Mouse (Mus musculus) myocyte (in vitro differentiated cells): ENCODE measurements around the gene Ksr2. TPM values are rescaled to one million over a fixed set of nuclear protein-coding genes. Genes with fewer than 3 reads are reported as not detected.

Source experiments
- H3K27me3 ChIP-seq: one replicate; pipeline ENCODE4 v1.6.1; 2011; ENCODE audit not compliant: control insufficient read depth, insufficient read depth, insufficient read length
- H3K36me3 ChIP-seq: one replicate; pipeline ENCODE4 v1.6.1; 2011; ENCODE audit not compliant: control insufficient read depth, insufficient read depth
- H3K4me2 ChIP-seq: one replicate; pipeline ENCODE4 v1.6.1; 2011; ENCODE audit warnings: low read depth, control low read depth
- H3K4me3 ChIP-seq: one replicate; pipeline ENCODE4 v1.5.1; 2011; ENCODE audit warnings: mild to moderate bottlenecking, control low read depth, moderate library complexity
- H3K79me2 ChIP-seq: one replicate; pipeline ENCODE4 v1.6.1; 2011; ENCODE audit not compliant: control insufficient read depth, insufficient read depth
- H3ac ChIP-seq: one replicate; pipeline ENCODE4 v1.6.1; 2011; ENCODE audit not compliant: control insufficient read depth, insufficient read length
- CEBPB ChIP-seq: IDR thresholded peaks from 2 replicates; pipeline ENCODE4 v1.6.1; 2011; ENCODE audit warnings: mild to moderate bottlenecking, moderate library complexity; ENCODE audit not compliant: poor library complexity, insufficient read depth, severe bottlenecking
- E2F4 ChIP-seq: IDR thresholded peaks from one replicate; pipeline ENCODE4 v1.6.1; 2011; ENCODE audit warnings: mild to moderate bottlenecking, control low read depth, moderate library complexity; ENCODE audit not compliant: insufficient read depth
- MAX ChIP-seq: IDR thresholded peaks from one replicate; pipeline ENCODE4 v1.6.1; 2011; ENCODE audit warnings: low read depth, mild to moderate bottlenecking, control low read depth
- MYOD1 ChIP-seq, 3 experiments: IDR thresholded peaks; one replicate each; pipeline ENCODE4 v1.6.1; 2011; ENCODE audit warnings: control low read depth in 2 of 3, low read depth in 2 of 3, mild to moderate bottlenecking in 2 of 3, moderate library complexity in 1 of 3; ENCODE audit not compliant: insufficient read length in 2 of 3, control insufficient read depth in 1 of 3
- MYOG ChIP-seq, 3 experiments: IDR thresholded peaks; one replicate each; pipeline ENCODE4 v1.6.1; 2011; ENCODE audit warnings: control low read depth in 2 of 3, low read depth in 2 of 3, mild to moderate bottlenecking in 2 of 3; ENCODE audit not compliant: insufficient read length in 2 of 3, control insufficient read depth in 1 of 3, insufficient read depth in 1 of 3
- POLR2A ChIP-seq: IDR thresholded peaks from one replicate; pipeline ENCODE4 v1.6.1; 2011; ENCODE audit warnings: low read depth, mild to moderate bottlenecking, control low read depth, moderate library complexity; ENCODE audit not compliant: insufficient read length
- POLR2AphosphoS2 ChIP-seq: IDR thresholded peaks from one replicate; pipeline ENCODE4 v1.6.1; 2011; ENCODE audit warnings: low read depth, control low read depth; ENCODE audit not compliant: insufficient read length
- REST ChIP-seq: IDR thresholded peaks from one replicate; pipeline ENCODE4 v1.6.1; 2011; ENCODE audit warnings: mild to moderate bottlenecking, control low read depth, moderate library complexity; ENCODE audit not compliant: insufficient read depth, insufficient read length
- SRF ChIP-seq: IDR thresholded peaks from one replicate; pipeline ENCODE4 v1.6.1; 2011; ENCODE audit warnings: low read depth; ENCODE audit not compliant: control insufficient read depth, insufficient read length
- TCF12 ChIP-seq: IDR thresholded peaks from one replicate; pipeline ENCODE4 v1.6.1; 2011; ENCODE audit warnings: mild to moderate bottlenecking, control low read depth; ENCODE audit not compliant: poor library complexity, insufficient read depth, severe bottlenecking
- TCF3 ChIP-seq: IDR thresholded peaks from one replicate; pipeline ENCODE4 v1.6.1; 2011; ENCODE audit warnings: low read depth, control low read depth; ENCODE audit not compliant: insufficient read length
- USF1 ChIP-seq: IDR thresholded peaks from one replicate; pipeline ENCODE4 v1.6.1; 2011; ENCODE audit warnings: low read depth, mild to moderate bottlenecking, control low read depth, moderate library complexity
- polyA plus RNA-seq: library from polyadenylated mRNA; unstranded; fragments of >200 nt; fragmentation: generic; extraction: Trizol; gene quantifications from one replicate; pipeline ENCODE4 v1.2.1, GENCODE M21; 2012; ENCODE audit warnings: missing spikeins

The Ksr2 gene
- polyA plus RNA-seq, 1 experiment = 0.02 TPM

DNA sequence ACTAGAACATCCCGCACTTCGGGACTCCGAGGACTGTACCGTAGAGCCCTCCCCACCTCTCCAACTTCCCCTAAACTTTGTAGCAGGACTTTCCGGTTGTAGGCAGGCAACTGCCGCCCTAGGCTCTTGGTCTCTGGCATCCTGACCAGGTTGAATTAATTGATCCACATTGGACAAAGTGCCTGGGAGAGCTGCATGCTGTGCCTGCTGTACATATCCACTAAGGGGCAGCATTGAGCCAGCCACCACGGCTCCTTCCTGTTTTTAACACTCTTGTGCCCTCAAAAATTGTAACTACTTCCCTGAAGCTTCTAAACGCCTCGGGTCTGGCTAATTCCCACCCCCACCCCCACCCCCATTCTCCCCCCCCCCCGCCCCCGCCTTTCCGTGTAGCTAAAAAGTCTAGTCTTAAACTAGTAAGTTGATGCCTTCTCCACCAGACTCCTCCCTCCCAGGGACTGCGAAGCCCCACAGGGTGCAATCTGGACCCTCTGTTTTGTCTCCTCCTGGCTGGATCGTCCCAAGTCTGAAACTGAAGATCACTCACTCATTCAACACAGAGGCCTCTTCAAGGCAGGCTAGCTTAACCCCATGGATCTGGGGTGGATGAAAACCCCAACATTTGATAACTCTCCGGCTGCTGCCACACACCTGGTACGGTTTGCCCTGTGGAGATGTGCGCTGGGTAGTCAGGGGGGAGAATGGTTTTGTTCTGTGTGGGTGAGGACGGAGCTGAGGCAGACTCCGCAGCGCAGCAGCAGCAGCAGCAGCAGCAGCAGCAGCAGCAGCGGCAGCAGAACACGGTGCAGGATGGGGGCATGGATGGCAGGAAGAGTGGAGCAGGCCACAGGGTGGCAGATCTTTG lies 95.9 kb downstream of the Ksr2 start:
- H3K79me2 ChIP-seq = no peaks in the 10 kb centered on the region
- H3K4me3 ChIP-seq = no peak overlapping the region
- no peaks in the 10 kb centered on the region for H3K27me3 ChIP-seq
- H3K4me2 ChIP-seq = no peak overlapping the region
- no peak for TF ChIP-seq MAX
- no peak for TF ChIP-seq SRF
- no peak for TF ChIP-seq TCF12
- TF ChIP-seq MYOG (IDR thresholded peaks at IDR 0.05; ENCODE audit: control insufficient read depth in 1 of 3, insufficient read depth in 1 of 3, insufficient read length in 2 of 3, low read depth in 2 of 3) = no peak
- no peak for TF ChIP-seq POLR2AphosphoS2
- no peaks in the 10 kb centered on the region for H3K36me3 ChIP-seq
- H3ac ChIP-seq = no peak overlapping the region

DNA sequence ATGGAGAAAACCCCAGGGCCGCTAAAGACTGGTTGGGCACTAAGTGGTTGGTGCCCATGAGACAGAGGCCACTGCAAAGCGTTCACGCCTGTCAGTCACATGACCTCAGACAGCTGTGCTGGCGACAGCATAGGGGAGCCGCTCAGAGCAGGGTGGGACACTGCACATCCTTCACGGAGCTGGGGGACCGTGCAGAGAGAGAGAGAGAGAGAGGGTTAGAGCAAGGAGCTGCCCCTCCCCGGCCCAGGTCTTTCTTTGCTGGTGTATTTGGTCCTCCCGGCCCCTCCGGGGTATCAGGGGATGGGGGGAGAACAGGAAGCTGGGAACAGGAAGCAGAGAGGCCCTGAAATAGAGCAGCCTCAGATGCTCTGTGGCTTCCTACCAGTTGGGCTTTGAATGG lies 97.1 kb downstream of the Ksr2 start:
- no peaks in the 10 kb centered on the region for H3K36me3 ChIP-seq
- TF ChIP-seq CEBPB (no peak), REST (no peak), USF1 (no peak), E2F4 (no peak), POLR2A (no peak), TCF3 (no peak), SRF (no peak), MYOG (IDR thresholded peaks at IDR 0.05; ENCODE audit: control insufficient read depth in 1 of 3, insufficient read depth in 1 of 3, insufficient read length in 2 of 3, low read depth in 2 of 3) (no peak), POLR2AphosphoS2 (no peak), MYOD1 (IDR thresholded peaks at IDR 0.05; ENCODE audit: control insufficient read depth in 1 of 3, insufficient read length in 2 of 3, low read depth in 2 of 3) (no peak), TCF12 (no peak), MAX (no peak)
- no peak overlapping the region for H3ac ChIP-seq
- H3K27me3 ChIP-seq = no peaks in the 10 kb centered on the region
- no peaks in the 10 kb centered on the region for H3K79me2 ChIP-seq
- no peak overlapping the region for H3K4me2 ChIP-seq
- no peak overlapping the region for H3K4me3 ChIP-seq

DNA sequence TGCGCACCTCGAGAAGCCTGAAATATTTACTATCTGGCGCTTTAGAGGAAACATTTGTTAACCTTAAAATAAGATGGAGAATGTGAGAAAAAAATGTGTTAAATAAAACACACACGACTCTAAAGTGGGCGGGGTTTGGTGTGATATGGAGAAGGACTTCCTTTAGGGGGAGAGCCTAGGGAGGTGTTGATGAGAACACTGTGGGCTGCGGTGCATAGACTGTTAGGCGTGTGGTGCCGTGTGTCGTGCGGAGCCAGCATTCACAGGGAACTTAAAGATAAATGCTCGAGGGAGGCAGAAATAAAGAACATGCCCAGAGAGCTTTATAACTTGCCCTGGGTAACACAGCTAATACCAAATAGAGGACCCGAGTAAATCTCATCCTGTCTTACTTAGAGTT lies 101.6 kb downstream of the Ksr2 start:
- Histone ChIP-seq H3K36me3 (no peaks in the 10 kb centered on the region), H3K79me2 (no peaks in the 10 kb centered on the region), H3ac (no peak overlapping the region), H3K4me2 (no peak overlapping the region), H3K4me3 (no peak overlapping the region), H3K27me3 (no peaks in the 10 kb centered on the region)
- no peak for TF ChIP-seq MYOG (IDR thresholded peaks at IDR 0.05; ENCODE audit: control insufficient read depth in 1 of 3, insufficient read depth in 1 of 3, insufficient read length in 2 of 3, low read depth in 2 of 3)
- no peak for TF ChIP-seq TCF3
- no peak for TF ChIP-seq E2F4
- no peak for TF ChIP-seq TCF12
- TF ChIP-seq CEBPB = no peak
- TF ChIP-seq POLR2A = no peak
- no peak for TF ChIP-seq SRF

DNA sequence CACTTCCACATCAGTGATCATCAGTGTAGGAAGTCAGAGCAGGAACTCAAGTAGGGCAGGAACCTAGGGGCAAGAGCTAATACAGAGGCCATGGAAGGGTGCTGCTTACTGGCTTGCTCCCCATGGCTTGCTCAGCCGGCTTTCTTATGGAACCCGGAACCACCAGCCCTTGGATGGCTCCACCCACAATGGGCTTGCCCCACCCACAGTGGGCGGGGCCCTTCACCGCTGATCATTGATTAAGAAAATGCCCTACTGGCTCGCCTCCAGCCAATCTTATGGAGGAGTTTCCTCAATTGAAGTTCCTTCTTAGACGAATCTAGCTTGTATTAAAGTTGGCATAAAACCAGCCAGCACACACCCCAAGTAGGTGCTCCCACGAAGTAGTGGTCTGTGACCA lies 102.1 kb downstream of the Ksr2 start:
- TF ChIP-seq TCF3 (no peak), SRF (no peak), MAX (no peak), E2F4 (no peak), CEBPB (no peak)
- Histone ChIP-seq H3K27me3 (no peaks in the 10 kb centered on the region), H3K4me3 (no peak overlapping the region), H3K4me2 (no peak overlapping the region), H3K36me3 (no peaks in the 10 kb centered on the region), H3ac (no peak overlapping the region), H3K79me2 (no peaks in the 10 kb centered on the region)

DNA sequence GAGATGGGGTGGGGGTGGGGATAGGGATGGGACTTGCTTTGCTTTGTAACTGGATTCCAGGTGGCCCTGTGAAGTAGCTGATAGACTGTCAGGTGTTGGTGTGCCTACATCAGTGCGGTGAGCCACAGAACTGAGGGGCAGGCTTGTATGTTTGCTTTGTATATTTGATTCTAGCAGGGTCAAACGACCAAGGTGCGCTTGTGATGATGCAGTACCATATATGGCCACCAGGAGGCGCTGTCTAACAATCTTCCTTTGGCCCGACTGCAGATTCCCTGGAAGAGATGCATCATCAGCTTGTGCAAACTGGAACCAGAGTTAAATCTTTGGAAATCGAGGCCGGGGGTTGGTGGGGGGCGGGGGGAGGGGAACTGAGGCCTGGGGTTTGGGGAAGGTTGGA lies 102.8 kb downstream of the Ksr2 start:
- Histone ChIP-seq H3K4me2 (no peak overlapping the region), H3K79me2 (no peaks in the 10 kb centered on the region)

More for the DNA sequence above, 102.8 kb downstream of the Ksr2 start:
- Histone ChIP-seq H3ac (no peak overlapping the region), H3K36me3 (no peaks in the 10 kb centered on the region), H3K27me3 (no peaks in the 10 kb centered on the region), H3K4me3 (no peak overlapping the region)
- TF ChIP-seq POLR2A = no peak
- no peak for TF ChIP-seq MYOG (IDR thresholded peaks at IDR 0.05; ENCODE audit: control insufficient read depth in 1 of 3, insufficient read depth in 1 of 3, insufficient read length in 2 of 3, low read depth in 2 of 3)
- TF ChIP-seq MYOD1 (IDR thresholded peaks at IDR 0.05; ENCODE audit: control insufficient read depth in 1 of 3, insufficient read length in 2 of 3, low read depth in 2 of 3) = no peak
- no peak for TF ChIP-seq SRF
- TF ChIP-seq CEBPB = no peak
- TF ChIP-seq POLR2AphosphoS2 = no peak
- no peak for TF ChIP-seq REST
- no peak for TF ChIP-seq MAX
- no peak for TF ChIP-seq E2F4
- TF ChIP-seq TCF12 = no peak
- TF ChIP-seq USF1 = no peak
- no peak for TF ChIP-seq TCF3
